Mouse (Mus musculus) bone marrow macrophage, adult 2 months (primary cell): ENCODE results near the gene Luc7l3. TPM values are rescaled to one million over a fixed set of nuclear protein-coding genes. Genes with fewer than 3 reads are reported as not detected.

Experiments
- H3K27ac ChIP-seq: 2 replicates; pipeline ENCODE4 v1.5.1; 2012; ENCODE audit warnings: low read depth, low read length; ENCODE audit not compliant: insufficient read depth
- H3K4me1 ChIP-seq: 2 replicates; pipeline ENCODE4 v1.6.1; 2012; ENCODE audit warnings: low read length; ENCODE audit not compliant: control insufficient read depth, insufficient read depth
- H3K4me3 ChIP-seq: 2 replicates; pipeline ENCODE4 v1.5.1; 2012; ENCODE audit warnings: mild to moderate bottlenecking, low read length, moderate library complexity; ENCODE audit not compliant: insufficient read depth
- CTCF ChIP-seq: IDR thresholded peaks from 2 replicates; pipeline ENCODE4 v1.5.1; 2012; ENCODE audit warnings: low read depth, mild to moderate bottlenecking, low read length, moderate library complexity
- POLR2A ChIP-seq: IDR thresholded peaks from 2 replicates; pipeline ENCODE4 v1.6.1; 2012; ENCODE audit warnings: mild to moderate bottlenecking, low read depth, low read length, borderline replicate concordance
- polyA plus RNA-seq: library from polyadenylated mRNA; stranded (reverse); fragments of >200 nt; gene quantifications from 2 replicates; pipeline ENCODE4 v1.2.4, GENCODE M21; 2012; ENCODE audit not compliant: missing spikeins, insufficient read depth, insufficient read length

The Luc7l3 gene
- polyA plus RNA-seq, 1 experiment = 146 TPM

DNA sequence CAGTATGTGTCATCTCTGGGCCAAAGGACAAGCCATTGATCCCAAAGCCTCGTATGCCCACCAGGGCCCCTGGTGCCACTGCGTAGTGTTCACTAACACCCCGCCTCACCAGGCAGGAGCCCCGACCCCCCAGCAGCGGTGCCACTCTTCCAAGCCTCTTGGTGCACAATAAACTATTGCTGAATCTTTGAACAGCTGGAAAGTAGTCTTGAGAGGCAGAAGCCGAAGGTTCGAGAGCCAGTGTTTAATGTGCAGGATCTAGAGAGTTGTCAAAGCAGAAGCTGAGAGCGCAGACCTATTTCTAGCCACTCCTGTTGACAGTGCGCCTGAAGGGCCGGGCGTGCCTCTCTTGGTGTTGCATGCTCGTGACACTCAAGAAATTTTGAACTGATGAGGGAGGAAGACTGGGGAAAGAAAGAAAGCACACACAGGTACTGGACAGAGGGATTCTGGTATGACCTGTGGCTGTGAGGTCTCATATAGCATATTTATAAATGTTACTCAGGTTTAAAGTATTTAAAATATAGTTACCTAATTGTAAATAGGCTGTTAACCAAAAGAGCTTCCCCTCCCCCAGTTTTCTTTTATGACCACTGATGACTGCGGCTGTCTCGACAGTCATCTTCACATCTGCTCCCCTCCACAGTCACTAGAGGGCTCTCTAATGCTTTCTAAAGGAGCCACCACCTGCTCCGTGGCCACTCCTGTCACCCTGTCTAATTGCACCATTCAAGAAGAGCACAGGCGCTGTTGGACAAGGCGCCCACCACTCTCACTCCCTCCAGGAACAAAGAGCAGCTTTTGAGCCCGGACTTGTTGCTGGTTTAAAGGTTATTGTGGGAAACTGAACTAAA, 18.2 kb upstream of the Luc7l3 start:
- peak; percentile 77 for TF ChIP-seq CTCF
- no peak for TF ChIP-seq POLR2A
- Histone ChIP-seq H3K27ac (no peak overlapping the region), H3K4me1 (no peaks in the 10 kb centered on the region), H3K4me3 (no peak overlapping the region)

GRCm38 (mm10) chr11:94338347-94338746, 16.6 kb upstream of the Luc7l3 start:
- H3K4me3 ChIP-seq = no peak overlapping the region
- TF ChIP-seq CTCF = no peak
- no peak for TF ChIP-seq POLR2A
- no peak overlapping the region for H3K27ac ChIP-seq
- H3K4me1 ChIP-seq = no peaks in the 10 kb centered on the region

- Histone ChIP-seq H3K4me3 (no peak overlapping the region), H3K27ac (no peak overlapping the region), H3K4me1 (no peaks in the 10 kb centered on the region)
- TF ChIP-seq CTCF = no peak
- TF ChIP-seq POLR2A = no peak
Measured at GRCm38 (mm10) chr11:94336551-94336950, 14.8 kb upstream of the Luc7l3 start.

DNA sequence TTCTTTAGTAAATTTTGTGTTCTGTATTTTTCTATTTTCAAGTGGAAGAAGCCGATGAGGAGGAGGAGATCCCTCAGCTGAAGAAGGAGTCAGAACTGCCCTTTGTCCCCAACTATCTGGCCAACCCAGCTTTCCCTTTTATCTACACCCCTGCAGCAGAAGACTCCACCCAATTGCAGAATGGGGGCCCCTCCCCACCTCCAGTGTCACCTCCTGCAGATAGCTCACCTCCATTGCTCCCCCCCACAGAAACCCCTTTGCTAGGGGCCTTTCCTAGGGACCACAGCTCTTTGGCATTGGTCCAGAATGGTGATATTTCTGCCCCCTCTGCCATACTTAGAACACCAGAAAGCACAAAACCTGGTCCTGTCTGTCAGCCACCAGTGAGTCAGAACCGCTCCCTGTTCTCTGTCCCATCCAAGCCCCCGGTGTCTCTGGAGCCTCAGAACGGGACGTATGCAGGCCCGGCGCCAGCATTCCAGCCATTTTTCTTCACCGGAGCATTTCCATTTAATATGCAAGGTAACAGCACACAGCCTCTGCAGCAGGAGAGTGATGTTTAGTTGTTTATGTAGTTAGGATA, 12.7 kb upstream of the Luc7l3 start:
- H3K4me3 ChIP-seq = no peak overlapping the region
- H3K4me1 ChIP-seq = peaks cover 11% of the 10 kb centered on the region
- TF ChIP-seq CTCF (no peak), POLR2A (no peak)
- H3K27ac ChIP-seq = no peak overlapping the region

DNA sequence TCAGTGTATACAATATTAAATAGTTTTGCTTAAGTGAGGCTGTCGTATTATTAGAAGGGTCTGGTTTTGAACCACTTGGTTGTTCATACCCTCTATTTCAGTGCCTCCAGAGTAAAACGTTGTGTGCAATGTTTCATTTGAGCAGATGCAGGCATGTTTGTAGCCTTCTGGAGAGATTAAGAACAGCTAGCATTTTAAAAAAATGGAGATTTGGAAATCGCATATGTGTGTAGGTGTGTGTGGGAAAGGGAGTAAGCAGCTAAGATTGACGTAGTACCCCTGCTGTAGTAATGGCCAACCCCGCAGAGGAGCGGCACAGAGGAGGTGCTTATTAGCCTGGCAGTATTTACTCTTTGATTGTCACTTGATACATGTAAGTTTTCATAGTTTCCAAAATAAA, 10.9 kb upstream of the Luc7l3 start:
- TF ChIP-seq CTCF (no peak), POLR2A (no peak)
- Histone ChIP-seq H3K4me3 (no peak overlapping the region), H3K4me1 (peaks cover 12% of the 10 kb centered on the region), H3K27ac (no peak overlapping the region)

DNA sequence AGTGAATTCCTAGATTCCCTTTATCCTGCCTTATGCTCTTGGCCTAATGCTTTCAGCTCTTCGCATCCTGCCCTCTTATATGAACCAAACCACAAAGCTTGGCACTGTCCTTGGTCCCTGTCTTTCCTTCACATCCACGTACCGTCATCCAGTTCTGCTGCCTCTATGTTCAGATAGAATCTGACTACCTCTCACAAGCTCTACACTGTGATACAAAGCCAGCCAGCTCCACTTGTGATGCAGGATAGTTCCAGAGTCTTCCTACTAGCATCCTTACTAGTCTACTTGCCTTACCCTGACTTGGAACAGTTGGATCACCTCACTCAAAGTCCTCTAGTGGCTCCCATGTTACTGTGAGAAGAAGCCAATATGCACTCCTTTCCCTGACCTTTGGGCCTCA, 8.4 kb upstream of the Luc7l3 start:
- peaks cover 16% of the 10 kb centered on the region for H3K4me1 ChIP-seq
- H3K27ac ChIP-seq = no peak overlapping the region
- no peak overlapping the region for H3K4me3 ChIP-seq
- no peak for TF ChIP-seq CTCF
- no peak for TF ChIP-seq POLR2A

GRCm38 (mm10) chr11:94329270-94329891, 7.6 kb upstream of the Luc7l3 start:
- Histone ChIP-seq H3K4me1 (peaks cover 16% of the 10 kb centered on the region), H3K27ac (no peak overlapping the region), H3K4me3 (peak overlapping the region; percentile 84)
- TF ChIP-seq CTCF (peak; percentile 57), POLR2A (no peak)

- Histone ChIP-seq H3K4me3 (peak overlapping the region; percentile 84), H3K27ac (peak overlapping the region; percentile 81), H3K4me1 (peaks cover 16% of the 10 kb centered on the region)
- TF ChIP-seq POLR2A = no peak
- no peak for TF ChIP-seq CTCF
Measured at GRCm38 (mm10) chr11:94328644-94329025, 6.8 kb upstream of the Luc7l3 start.

- Histone ChIP-seq H3K4me1 (peaks cover 16% of the 10 kb centered on the region), H3K4me3 (peak within 1 kb of the TSS; percentile 84), H3K27ac (peak within 1 kb of the TSS; percentile 81)
- no peak for TF ChIP-seq POLR2A
- no peak for TF ChIP-seq CTCF
Measured at GRCm38 (mm10) chr11:94327693-94328643, 6.2 kb upstream of the Luc7l3 start, which contains the start of gene Ankrd40. Gene Ankrd40, plus strand, starts transcription at chr11:94328001.
